Mouse (Mus musculus) limb, embryonic 13.5 days (tissue): ENCODE results near the gene Agtpbp1. TPM values are rescaled to one million over a fixed set of nuclear protein-coding genes. Genes with fewer than 3 reads are reported as not detected.

Experiments
- ATAC-seq: fragments of 200-750 bp; cut with Nextera tagmentation; 2 replicates; pipeline ENCODE4 v1.8.0; 2017; ENCODE audit warnings: low read depth, moderate number of reproducible peaks, moderate TSS enrichment; ENCODE audit not compliant: low FRiP score
- H3K27ac ChIP-seq: fragments of 300-500 bp; sonication (generic); 2 replicates; pipeline ENCODE4 v1.5.1; 2015; ENCODE audit warnings: inconsistent platforms, mild to moderate bottlenecking, moderate library complexity
- H3K27me3 ChIP-seq: fragments of 300-500 bp; sonication (generic); 2 replicates; pipeline ENCODE4 v1.6.1; 2015; ENCODE audit warnings: mild to moderate bottlenecking, inconsistent platforms
- H3K36me3 ChIP-seq: fragments of 300-500 bp; sonication (generic); 2 replicates; pipeline ENCODE4 v1.6.1; 2015; ENCODE audit warnings: inconsistent platforms, mild to moderate bottlenecking, moderate library complexity
- H3K4me1 ChIP-seq: fragments of 300-500 bp; sonication (generic); 2 replicates; pipeline ENCODE4 v1.6.1; 2015; ENCODE audit warnings: inconsistent platforms
- H3K4me2 ChIP-seq: fragments of 300-500 bp; sonication (generic); replicated peaks from 2 replicates; pipeline ENCODE4 v1.6.1; 2015; ENCODE audit warnings: inconsistent platforms, mild to moderate bottlenecking, moderate library complexity
- H3K4me3 ChIP-seq: fragments of 300-500 bp; sonication (generic); 2 replicates; pipeline ENCODE4 v1.5.1; 2015; ENCODE audit warnings: moderate library complexity, mild to moderate bottlenecking, inconsistent platforms
- H3K9ac ChIP-seq: fragments of 300-500 bp; sonication (generic); 2 replicates; pipeline ENCODE4 v1.6.1; 2015; ENCODE audit warnings: mild to moderate bottlenecking, inconsistent platforms
- H3K9me3 ChIP-seq: fragments of 300-500 bp; sonication (generic); 2 replicates; pipeline ENCODE4 v1.6.1; 2016; ENCODE audit warnings: inconsistent platforms
- WGBS: fragments of 180-500 bp; shearing (Covaris S2); methylation state at CpG from one replicate; pipeline ENCODE4 v1.1.7; 2015; 5-methylcytosine and 5-hydroxymethylcytosine counted together
- polyA plus RNA-seq: library from polyadenylated mRNA; unstranded; fragments of >200 nt; fragmentation: Nextera tagmentation; extraction: Ambion mirVana; gene quantifications from 2 replicates; pipeline ENCODE4 v1.2.1, GENCODE M21; 2015

Gene Agtpbp1
- polyA plus RNA-seq, 1 experiment from 2014 or later = 12.4 TPM

- H3K4me1 ChIP-seq = no peaks in the 10 kb centered on the region
- H3K27me3 ChIP-seq = no peaks in the 10 kb centered on the region
- H3K4me3 ChIP-seq = no peak overlapping the region
- no peak overlapping the region for H3K27ac ChIP-seq
- WGBS = 70% methylated on average over 9 of the region's 9 CpGs
- no peak overlapping the region for H3K4me2 ChIP-seq
- no peaks in the 10 kb centered on the region for H3K36me3 ChIP-seq
- no peaks in the 10 kb centered on the region for H3K9me3 ChIP-seq
- no peak for ATAC-seq
- no peak overlapping the region for H3K9ac ChIP-seq
Measured at GRCm38 (mm10) chr13:59565945-59566520, 19.0 kb downstream of the Agtpbp1 start.

- WGBS = 85% methylated on average over 10 of the region's 10 CpGs
- no peak overlapping the region for H3K4me2 ChIP-seq
- no peak overlapping the region for H3K27ac ChIP-seq
- no peak for ATAC-seq
- no peaks in the 10 kb centered on the region for H3K27me3 ChIP-seq
- no peaks in the 10 kb centered on the region for H3K4me1 ChIP-seq
- no peak overlapping the region for H3K9ac ChIP-seq
- H3K36me3 ChIP-seq = no peaks in the 10 kb centered on the region
- no peaks in the 10 kb centered on the region for H3K9me3 ChIP-seq
- H3K4me3 ChIP-seq = no peak overlapping the region
Measured at GRCm38 (mm10) chr13:59564923-59565322, 20.1 kb downstream of the Agtpbp1 start.

- Histone ChIP-seq H3K36me3 (no peaks in the 10 kb centered on the region), H3K4me3 (no peak overlapping the region), H3K27me3 (no peaks in the 10 kb centered on the region), H3K4me2 (no peak overlapping the region), H3K27ac (no peak overlapping the region), H3K9ac (no peak overlapping the region), H3K4me1 (no peaks in the 10 kb centered on the region), H3K9me3 (no peaks in the 10 kb centered on the region)
- 89% methylated on average over 4 of the region's 4 CpGs for WGBS
- no peak for ATAC-seq
Measured at GRCm38 (mm10) chr13:59564505-59564904, 20.5 kb downstream of the Agtpbp1 start.

GRCm38 (mm10) chr13:59562471-59562870, 22.6 kb downstream of the Agtpbp1 start:
- no peak for ATAC-seq
- H3K27me3 ChIP-seq = no peaks in the 10 kb centered on the region
- no peak overlapping the region for H3K4me2 ChIP-seq
- H3K27ac ChIP-seq = no peak overlapping the region
- H3K4me1 ChIP-seq = 0 out of 2 replicates have a peak, but pooled peaks cover 3% of the 10 kb centered on the region
- no peak overlapping the region for H3K9ac ChIP-seq
- H3K9me3 ChIP-seq = no peaks in the 10 kb centered on the region
- H3K36me3 ChIP-seq = no peaks in the 10 kb centered on the region
- no peak overlapping the region for H3K4me3 ChIP-seq
- 84% methylated on average over 2 of the region's 2 CpGs for WGBS

GRCm38 (mm10) chr13:59558776-59559175, 26.3 kb downstream of the Agtpbp1 start:
- H3K27ac ChIP-seq = no peak overlapping the region
- no peak overlapping the region for H3K4me3 ChIP-seq
- WGBS = 93% methylated on average over 5 of the region's 5 CpGs
- H3K9ac ChIP-seq = no peak overlapping the region
- H3K27me3 ChIP-seq = peaks cover 8% of the 10 kb centered on the region
- H3K9me3 ChIP-seq = no peaks in the 10 kb centered on the region
- H3K36me3 ChIP-seq = no peaks in the 10 kb centered on the region
- no peak for ATAC-seq
- H3K4me2 ChIP-seq = no peak overlapping the region
- peaks cover 18% of the 10 kb centered on the region for H3K4me1 ChIP-seq

- Histone ChIP-seq H3K9me3 (no peaks in the 10 kb centered on the region), H3K4me1 (peaks cover 18% of the 10 kb centered on the region), H3K36me3 (no peaks in the 10 kb centered on the region), H3K9ac (peak overlapping the region; percentile 79), H3K4me2 (peak overlapping the region; percentile 92), H3K4me3 (peak overlapping the region; percentile 70), H3K27ac (peak overlapping the region; percentile 58; the same call in 1 of the 2 replicates), H3K27me3 (peaks cover 8% of the 10 kb centered on the region)
- WGBS = under 1% methylated on average over 38 of the region's 73 CpGs
- ATAC-seq = peak; percentile 90
Measured at GRCm38 (mm10) chr13:59557185-59557985, 27.6 kb downstream of the Agtpbp1 start.

- H3K27ac ChIP-seq = peak overlapping the region; percentile 58; the same call in 1 of the 2 replicates
- peak overlapping the region; percentile 79 for H3K9ac ChIP-seq
- peak; percentile 70 for ATAC-seq
- peak overlapping the region; percentile 92 for H3K4me2 ChIP-seq
- H3K27me3 ChIP-seq = peaks cover 8% of the 10 kb centered on the region
- no peaks in the 10 kb centered on the region for H3K9me3 ChIP-seq
- peak overlapping the region; percentile 70 for H3K4me3 ChIP-seq
- H3K36me3 ChIP-seq = no peaks in the 10 kb centered on the region
- H3K4me1 ChIP-seq = peaks cover 18% of the 10 kb centered on the region
- under 1% methylated on average over 45 of the region's 45 CpGs for WGBS
Measured at GRCm38 (mm10) chr13:59556670-59557069, 28.4 kb downstream of the Agtpbp1 start.

GRCm38 (mm10) chr13:59555613-59556192, 29.3 kb downstream of the Agtpbp1 start:
- Histone ChIP-seq H3K4me3 (peak overlapping the region; percentile 70; the same call in 1 of the 2 replicates), H3K9ac (no peak overlapping the region), H3K4me1 (peaks cover 18% of the 10 kb centered on the region), H3K27me3 (peaks cover 8% of the 10 kb centered on the region), H3K9me3 (no peaks in the 10 kb centered on the region), H3K36me3 (no peaks in the 10 kb centered on the region), H3K4me2 (peak overlapping the region; percentile 92), H3K27ac (no peak overlapping the region)
- no peak for ATAC-seq
- 72% methylated on average over 8 of the region's 8 CpGs for WGBS

GRCm38 (mm10) chr13:59554772-59555505, 30.1 kb downstream of the Agtpbp1 start:
- WGBS = 67% methylated on average over 17 of the region's 17 CpGs
- ATAC-seq = no peak
- 0 out of 2 replicates have a peak overlapping the region, but pooled peaks have one; percentile 0 for H3K4me3 ChIP-seq
- no peak overlapping the region for H3K27ac ChIP-seq
- peaks cover 8% of the 10 kb centered on the region for H3K27me3 ChIP-seq
- H3K9ac ChIP-seq = no peak overlapping the region
- H3K36me3 ChIP-seq = no peaks in the 10 kb centered on the region
- H3K4me2 ChIP-seq = peak overlapping the region; percentile 92; the same call in 1 of the 2 replicates
- no peaks in the 10 kb centered on the region for H3K9me3 ChIP-seq
- peaks cover 18% of the 10 kb centered on the region for H3K4me1 ChIP-seq

- no peak for ATAC-seq
- H3K9me3 ChIP-seq = no peaks in the 10 kb centered on the region
- no peaks in the 10 kb centered on the region for H3K36me3 ChIP-seq
- peaks cover 8% of the 10 kb centered on the region for H3K27me3 ChIP-seq
- H3K9ac ChIP-seq = no peak overlapping the region
- 78% methylated on average over 2 of the region's 2 CpGs for WGBS
- H3K27ac ChIP-seq = no peak overlapping the region
- no peak overlapping the region for H3K4me3 ChIP-seq
- peaks cover 18% of the 10 kb centered on the region for H3K4me1 ChIP-seq
- no peak overlapping the region for H3K4me2 ChIP-seq
Measured at GRCm38 (mm10) chr13:59552751-59553150, 32.3 kb downstream of the Agtpbp1 start.

- H3K4me3 ChIP-seq = no peak overlapping the region
- no peaks in the 10 kb centered on the region for H3K36me3 ChIP-seq
- ATAC-seq = no peak
- H3K27me3 ChIP-seq = peaks cover 8% of the 10 kb centered on the region
- H3K27ac ChIP-seq = no peak overlapping the region
- WGBS = 85% methylated on average over 5 of the region's 5 CpGs
- H3K9me3 ChIP-seq = no peaks in the 10 kb centered on the region
- H3K4me1 ChIP-seq = peaks cover 15% of the 10 kb centered on the region
- no peak overlapping the region for H3K9ac ChIP-seq
- no peak overlapping the region for H3K4me2 ChIP-seq
Measured at GRCm38 (mm10) chr13:59552286-59552685, 32.7 kb downstream of the Agtpbp1 start.
